Mouse (Mus musculus): ENCODE measurements around the gene Runx2. TPM values are rescaled to one million over a fixed set of nuclear protein-coding genes. Genes with fewer than 3 reads are reported as not detected.
A peak's percentile ranks its signal among the peaks of the same experiment; 100 is the strongest.

The Runx2 gene
- polyA plus RNA-seq, 1 experiment = 2.1 TPM

GRCm38 (mm10) chr17:44724255-44724654 is 90.3 kb downstream of the Runx2 start:
- Histone ChIP-seq H3K4me1 (peaks cover 40% of the 10 kb centered on the region), H3K9me3 (no peaks in the 10 kb centered on the region), H3K27me3 (replicated peaks) (peaks cover 3% of the 10 kb centered on the region), H3K36me3 (replicated peaks; ENCODE audit: low read length) (peaks cover 5% of the 10 kb centered on the region), H3K4me3 (replicated peaks) (no peak overlapping the region)
- TF ChIP-seq GATA1 (IDR thresholded peaks at IDR 0.05; ENCODE audit: borderline replicate concordance, low read length) = no peak
- TF ChIP-seq FLI1 (IDR thresholded peaks at IDR 0.05; ENCODE audit: low read length) = no peak

- TF ChIP-seq FLI1 (IDR thresholded peaks at IDR 0.05; ENCODE audit: low read length) (no peak), GATA1 (IDR thresholded peaks at IDR 0.05; ENCODE audit: borderline replicate concordance, low read length) (no peak)
- Histone ChIP-seq H3K4me1 (peaks cover 46% of the 10 kb centered on the region), H3K36me3 (replicated peaks; ENCODE audit: low read length) (peaks cover 5% of the 10 kb centered on the region), H3K9me3 (no peaks in the 10 kb centered on the region), H3K27me3 (replicated peaks) (peaks cover 3% of the 10 kb centered on the region), H3K4me3 (replicated peaks) (no peak overlapping the region)
These were observed 92.3 kb downstream of the Runx2 start for GRCm38 (mm10) chr17:44722103-44722792.

GRCm38 (mm10) chr17:44718591-44718990 is 96.0 kb downstream of the Runx2 start:
- H3K27me3 ChIP-seq (replicated peaks) = no peaks in the 10 kb centered on the region
- peaks cover 1% of the 10 kb centered on the region for H3K36me3 ChIP-seq (replicated peaks; ENCODE audit: low read length)
- H3K4me1 ChIP-seq = peaks cover 51% of the 10 kb centered on the region
- peak overlapping the region; percentile 59 for H3K4me3 ChIP-seq (replicated peaks)
- TF ChIP-seq FLI1 (IDR thresholded peaks at IDR 0.05; ENCODE audit: low read length) (no peak), GATA1 (IDR thresholded peaks at IDR 0.05; ENCODE audit: borderline replicate concordance, low read length) (no peak)
- no peaks in the 10 kb centered on the region for H3K9me3 ChIP-seq

DNA sequence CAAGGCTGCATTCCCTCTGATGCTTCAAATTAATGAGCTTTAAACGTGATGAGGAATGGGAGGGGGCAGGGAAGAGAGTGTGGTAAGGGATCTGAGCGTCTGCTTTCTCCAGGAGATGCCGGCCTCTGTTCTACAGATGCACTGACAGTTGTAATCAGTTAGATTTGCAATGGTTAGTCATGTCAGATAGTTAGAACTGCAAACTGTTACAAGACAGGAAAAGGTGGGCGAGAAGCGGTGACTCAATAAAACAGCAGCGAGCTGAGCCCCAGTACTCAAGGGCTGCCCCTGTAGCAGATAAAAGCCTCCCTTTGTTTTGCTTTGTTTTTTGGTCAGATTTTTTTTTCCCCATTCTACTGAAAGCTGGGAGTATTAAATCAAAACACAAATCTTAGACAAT is 96.6 kb downstream of the Runx2 start:
- no peaks in the 10 kb centered on the region for H3K9me3 ChIP-seq
- H3K27me3 ChIP-seq (replicated peaks) = no peaks in the 10 kb centered on the region
- peaks cover 3% of the 10 kb centered on the region for H3K36me3 ChIP-seq (replicated peaks; ENCODE audit: low read length)
- H3K4me3 ChIP-seq (replicated peaks) = peak overlapping the region; percentile 4
- TF ChIP-seq FLI1 (IDR thresholded peaks at IDR 0.05; ENCODE audit: low read length) = no peak
- no peak for TF ChIP-seq GATA1 (IDR thresholded peaks at IDR 0.05; ENCODE audit: borderline replicate concordance, low read length)
- H3K4me1 ChIP-seq = peaks cover 54% of the 10 kb centered on the region

DNA sequence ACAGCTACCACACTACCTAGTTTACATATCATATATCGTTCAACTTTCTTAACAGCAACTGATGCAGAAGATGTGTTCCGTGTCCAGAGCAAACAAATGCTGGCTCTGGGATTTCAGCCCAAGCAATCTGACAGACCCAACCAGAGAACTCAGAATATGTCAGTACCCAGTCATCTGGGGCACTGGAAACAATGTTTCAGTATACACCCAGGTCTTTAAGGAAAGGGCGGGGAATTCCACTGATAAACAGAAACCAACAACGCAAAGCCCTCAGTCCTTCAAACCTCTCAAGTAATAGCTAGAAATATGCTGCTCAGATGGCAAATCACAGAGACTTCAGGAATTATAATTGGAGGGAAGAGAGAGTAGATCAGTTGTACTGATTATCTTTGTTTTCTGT is 100.5 kb downstream of the Runx2 start:
- no peak overlapping the region for H3K4me3 ChIP-seq (replicated peaks)
- peaks cover 51% of the 10 kb centered on the region for H3K4me1 ChIP-seq
- TF ChIP-seq GATA1 (IDR thresholded peaks at IDR 0.05; ENCODE audit: borderline replicate concordance, low read length) = no peak
- no peak for TF ChIP-seq FLI1 (IDR thresholded peaks at IDR 0.05; ENCODE audit: low read length)
- no peaks in the 10 kb centered on the region for H3K27me3 ChIP-seq (replicated peaks)
- peaks cover 3% of the 10 kb centered on the region for H3K36me3 ChIP-seq (replicated peaks; ENCODE audit: low read length)
- no peaks in the 10 kb centered on the region for H3K9me3 ChIP-seq

DNA sequence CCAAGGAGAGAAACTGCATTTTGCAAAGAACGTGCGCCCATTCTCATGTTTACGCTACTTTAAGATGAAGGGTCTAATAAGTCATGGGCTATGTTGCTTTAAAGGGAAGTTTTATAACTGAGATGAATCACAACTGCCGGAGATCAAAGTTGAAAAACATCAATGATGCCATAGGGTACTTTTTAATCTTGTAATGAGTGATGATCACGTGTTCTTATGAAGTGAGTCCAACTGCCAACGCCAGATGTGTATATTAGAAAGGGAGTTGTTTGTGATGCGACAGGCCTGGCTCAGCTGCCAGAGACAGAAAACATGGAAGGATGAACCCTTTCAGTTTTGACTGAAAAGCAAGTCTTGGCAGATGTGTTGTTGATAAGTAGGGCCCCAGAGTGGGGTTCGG is 101.2 kb downstream of the Runx2 start:
- Histone ChIP-seq H3K4me1 (peaks cover 49% of the 10 kb centered on the region), H3K9me3 (no peaks in the 10 kb centered on the region), H3K27me3 (replicated peaks) (no peaks in the 10 kb centered on the region), H3K4me3 (replicated peaks) (no peak overlapping the region), H3K36me3 (replicated peaks; ENCODE audit: low read length) (peaks cover 3% of the 10 kb centered on the region)
- TF ChIP-seq GATA1 (IDR thresholded peaks at IDR 0.05; ENCODE audit: borderline replicate concordance, low read length) = no peak
- TF ChIP-seq FLI1 (IDR thresholded peaks at IDR 0.05; ENCODE audit: low read length) = no peak

DNA sequence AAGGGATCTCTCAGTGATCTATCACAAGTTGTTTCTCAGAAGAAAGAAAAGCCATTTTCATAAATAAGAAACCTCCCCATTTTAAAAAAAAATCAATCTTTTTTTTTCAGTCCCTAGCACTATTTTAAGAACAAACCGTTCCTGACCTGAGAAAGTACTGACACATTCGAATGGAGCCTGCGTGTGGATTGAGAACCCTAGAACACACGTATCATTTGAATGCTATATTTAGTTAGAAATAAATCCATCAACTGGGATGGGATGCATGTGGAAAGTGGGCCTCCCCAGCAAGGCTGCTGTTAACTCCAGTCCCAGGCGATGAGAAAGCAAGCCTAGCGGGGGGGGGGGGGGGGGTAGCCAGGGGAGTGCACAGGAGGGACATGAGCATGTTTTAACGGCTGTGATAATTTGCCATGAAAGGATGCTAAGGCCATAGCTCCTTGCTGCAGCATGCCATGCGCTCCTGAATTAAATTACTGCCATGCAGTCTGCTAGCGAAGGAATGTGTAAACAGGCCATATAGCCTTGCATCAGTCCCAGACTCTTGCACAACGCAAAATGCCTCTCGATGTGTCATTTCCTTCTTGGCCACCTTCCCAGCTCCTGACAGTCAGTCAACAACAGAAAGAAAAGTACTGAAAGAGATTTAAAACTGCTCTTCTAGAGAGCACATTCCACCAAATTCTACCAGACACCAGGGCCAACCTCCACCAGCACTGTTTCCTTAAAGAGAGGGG is 104.9 kb downstream of the Runx2 start:
- H3K4me3 ChIP-seq (replicated peaks) = peak overlapping the region; percentile 9
- no peaks in the 10 kb centered on the region for H3K9me3 ChIP-seq
- peaks cover 64% of the 10 kb centered on the region for H3K4me1 ChIP-seq
- TF ChIP-seq GATA1 (IDR thresholded peaks at IDR 0.05; ENCODE audit: borderline replicate concordance, low read length) (no peak), FLI1 (IDR thresholded peaks at IDR 0.05; ENCODE audit: low read length) (no peak)
- no peaks in the 10 kb centered on the region for H3K27me3 ChIP-seq (replicated peaks)
- peaks cover 3% of the 10 kb centered on the region for H3K36me3 ChIP-seq (replicated peaks; ENCODE audit: low read length)

DNA sequence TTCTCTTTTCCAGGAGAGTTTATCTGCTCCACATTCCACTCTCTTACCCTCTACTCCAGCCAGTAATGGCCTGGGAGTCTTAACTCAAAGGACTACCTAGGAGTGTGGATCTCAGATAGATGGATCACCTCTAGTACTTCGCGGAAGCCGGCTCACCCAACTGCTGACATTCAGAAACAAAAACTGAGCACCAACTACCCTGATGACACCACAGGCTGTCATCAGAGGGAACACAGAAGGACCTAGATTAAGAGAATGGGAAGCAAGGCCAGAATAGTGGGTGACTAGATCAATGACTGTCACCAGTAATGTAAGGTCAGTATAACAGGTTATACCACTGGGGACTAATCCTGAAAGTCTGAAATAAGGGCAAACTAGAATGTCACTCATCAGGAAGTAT is 106.6 kb downstream of the Runx2 start:
- no peaks in the 10 kb centered on the region for H3K36me3 ChIP-seq (replicated peaks; ENCODE audit: low read length)

GRCm38 (mm10) chr17:44706531-44706930 is 108.1 kb downstream of the Runx2 start:
- peak overlapping the region; percentile 40 for H3K4me3 ChIP-seq (replicated peaks)
- no peaks in the 10 kb centered on the region for H3K9me3 ChIP-seq
- TF ChIP-seq FLI1 (IDR thresholded peaks at IDR 0.05; ENCODE audit: low read length) (no peak), GATA1 (IDR thresholded peaks at IDR 0.05; ENCODE audit: borderline replicate concordance, low read length) (no peak)
- H3K36me3 ChIP-seq (replicated peaks; ENCODE audit: low read length) = no peaks in the 10 kb centered on the region
- H3K27me3 ChIP-seq (replicated peaks) = peaks cover 3% of the 10 kb centered on the region
- H3K4me1 ChIP-seq = peaks cover 59% of the 10 kb centered on the region

More for the DNA sequence above, 106.6 kb downstream of the Runx2 start:
- peaks cover 51% of the 10 kb centered on the region for H3K4me1 ChIP-seq
- peaks cover 3% of the 10 kb centered on the region for H3K27me3 ChIP-seq (replicated peaks)
- H3K9me3 ChIP-seq = no peaks in the 10 kb centered on the region
- TF ChIP-seq GATA1 (IDR thresholded peaks at IDR 0.05; ENCODE audit: borderline replicate concordance, low read length) (no peak), FLI1 (IDR thresholded peaks at IDR 0.05; ENCODE audit: low read length) (no peak)
- H3K4me3 ChIP-seq (replicated peaks) = no peak overlapping the region
